Mouse (Mus musculus): ENCODE results near the gene Cdh18.

DNA sequence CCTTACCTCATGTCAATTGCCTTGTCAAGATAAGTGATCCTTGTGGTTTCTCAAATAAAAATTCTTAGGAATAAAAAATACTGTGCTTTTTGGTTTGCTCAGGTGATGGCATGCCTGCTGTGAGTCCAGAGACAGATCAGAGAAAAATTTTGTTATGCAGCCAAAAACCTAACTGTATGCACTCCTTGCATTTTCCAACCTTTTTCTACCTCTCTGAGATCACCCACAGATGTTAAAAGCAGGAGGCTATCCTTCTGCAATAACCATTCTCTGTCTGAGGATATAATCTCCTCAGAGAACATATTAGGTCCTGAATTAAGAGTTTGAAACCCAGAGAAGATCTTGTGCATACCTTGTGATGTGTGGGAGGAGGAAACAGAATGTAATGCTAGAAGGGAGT is 488.7 kb downstream of the Cdh18 start:
- TF ChIP-seq CTCF (IDR thresholded peaks at IDR 0.05; ENCODE audit: extremely low read depth, insufficient read length, insufficient replicate concordance, low read depth, low read length) (no peak), POLR2A (IDR thresholded peaks at IDR 0.05; ENCODE audit: low read depth, low read length) (no peak)

Measured in small intestine, adult 2 months (tissue).